Mouse (Mus musculus) heart, postnatal 14 days (tissue): ENCODE data around the gene Btbd11. TPM values are rescaled to one million over a fixed set of nuclear protein-coding genes. Genes with fewer than 3 reads are reported as not detected.

ENCODE experiments used
- DNase-seq, 2 experiments: peaks; one replicate each; pipeline ENCODE4 v3.0.0; 2021 to 2022
- intact Hi-C: fragments of 180-260 bp; cut with DNase I; formaldehyde crosslinking; loops from one replicate; pipeline ENCODE4 v1.15.1; 2025
- total RNA-seq, 2 experiments: library from RNA; stranded (reverse); gene quantifications; 2 replicates each; pipeline ENCODE4 v1.2.3; 2021

The Btbd11 gene
- total RNA-seq, 2 experiments from 2014 or later, result 1.3 to 2.5 TPM

DNA sequence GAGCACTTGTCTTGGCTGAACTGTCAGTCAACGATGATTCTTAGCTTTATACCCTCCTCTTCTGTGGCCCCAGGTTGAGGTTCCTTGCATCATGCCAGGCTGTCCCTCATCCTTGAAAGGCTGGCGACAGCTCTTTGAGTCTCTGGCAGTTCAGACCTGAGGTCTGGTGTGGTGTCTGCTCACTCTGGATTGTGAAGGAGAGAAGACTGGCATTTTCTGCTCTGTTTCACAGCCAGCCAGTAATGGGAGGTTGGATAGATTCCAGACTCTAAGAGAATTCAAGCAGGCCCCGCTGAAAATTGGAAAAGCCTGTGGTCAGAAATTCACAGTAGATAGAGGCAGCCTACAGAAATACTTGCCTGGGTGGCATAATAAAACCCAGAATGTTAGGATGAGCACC lies 87.3 kb downstream of the Btbd11 start:
- DNase-seq, result no peak
- intact Hi-C loops, result no loop called here

DNA sequence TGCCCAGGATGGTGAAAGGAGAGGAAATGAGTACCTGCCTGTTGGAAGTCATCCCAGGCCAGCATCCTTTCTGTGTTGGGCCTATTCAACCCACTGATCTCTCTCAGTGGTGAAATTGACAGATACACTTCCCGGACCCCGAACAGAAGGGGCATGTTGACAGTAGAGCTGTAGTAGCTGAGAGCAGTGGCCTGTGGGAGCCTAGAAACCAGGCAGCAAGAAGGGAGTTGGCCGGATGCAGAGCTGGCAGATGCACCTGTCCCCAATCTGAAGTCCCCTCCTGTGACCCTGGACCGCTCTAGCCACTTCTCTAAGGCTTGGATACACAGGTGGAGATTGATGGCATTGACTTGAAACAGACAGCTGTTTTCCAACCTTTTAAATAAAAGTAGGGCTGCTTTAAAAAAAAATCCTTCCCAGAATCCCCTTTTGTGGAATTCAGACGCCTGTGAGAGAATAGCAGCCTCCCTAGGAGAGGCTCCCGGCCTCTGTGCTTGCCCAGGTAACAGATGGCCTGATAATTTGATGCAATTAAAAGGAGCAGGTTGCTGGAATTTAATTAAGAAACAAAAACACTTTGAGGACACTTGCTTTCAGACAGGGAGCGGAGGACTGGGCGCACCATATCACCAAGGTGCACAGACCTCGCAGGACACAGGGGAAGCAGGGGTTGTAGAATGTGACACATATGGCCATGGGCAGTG lies 89.2 kb downstream of the Btbd11 start:
- DNase-seq, result no peak
- intact Hi-C loops, result no loop called here

DNA sequence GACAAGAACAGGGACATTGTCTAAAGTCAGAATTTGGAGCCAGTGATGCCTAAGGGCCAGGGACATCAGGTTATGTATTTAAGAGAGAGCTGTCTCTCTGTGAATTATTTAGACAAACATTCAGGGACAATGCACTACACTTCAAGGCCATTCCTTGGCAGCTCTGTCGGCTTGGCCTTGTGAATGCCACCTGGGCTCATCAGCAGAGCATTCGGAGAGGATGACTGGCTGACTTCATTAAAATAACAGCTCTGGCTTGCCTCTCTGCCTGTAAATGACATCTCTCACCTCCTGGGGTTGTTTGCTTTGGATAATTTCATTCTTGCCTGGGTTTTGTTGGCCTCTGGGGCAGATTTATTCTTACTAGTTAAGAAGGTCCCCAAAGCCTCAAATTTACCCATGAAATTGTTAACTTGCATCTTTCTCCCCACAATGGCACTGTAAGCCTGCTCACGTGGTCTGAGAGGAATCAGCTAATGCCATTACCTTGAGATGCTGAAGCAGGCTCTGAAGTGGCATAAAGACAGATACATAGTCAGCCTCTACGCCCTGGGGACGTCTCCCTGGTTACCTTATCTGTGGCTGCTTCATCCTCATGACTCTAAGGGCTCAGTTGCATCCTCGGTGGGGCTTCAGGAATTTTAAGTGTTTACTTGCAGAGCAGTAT lies 93.5 kb downstream of the Btbd11 start:
- DNase-seq, result no peak
- intact Hi-C loops, result no loop called here

DNA sequence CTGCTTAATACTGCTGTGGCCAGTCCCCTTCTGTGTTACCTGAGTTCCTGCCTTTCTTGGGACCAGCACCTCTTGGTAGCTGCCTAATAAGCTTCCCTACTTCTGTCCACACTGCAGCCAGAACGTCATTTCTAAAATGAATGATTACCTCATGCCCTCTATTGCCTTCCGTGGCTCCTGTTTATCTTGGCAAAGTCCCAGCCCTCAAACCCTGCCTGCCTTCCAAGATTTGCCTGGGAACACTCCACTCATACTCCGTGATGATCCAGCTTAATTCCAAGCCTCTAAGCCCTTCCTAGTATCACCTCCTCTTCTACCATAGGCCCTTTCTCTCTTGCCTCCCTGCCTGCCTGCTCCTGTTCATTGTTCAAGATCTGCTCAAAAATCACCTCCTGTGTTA lies 94.5 kb downstream of the Btbd11 start:
- intact Hi-C loops, result no loop called here
- DNase-seq, result peak in 1 of 2 experiments; percentile 21

DNA sequence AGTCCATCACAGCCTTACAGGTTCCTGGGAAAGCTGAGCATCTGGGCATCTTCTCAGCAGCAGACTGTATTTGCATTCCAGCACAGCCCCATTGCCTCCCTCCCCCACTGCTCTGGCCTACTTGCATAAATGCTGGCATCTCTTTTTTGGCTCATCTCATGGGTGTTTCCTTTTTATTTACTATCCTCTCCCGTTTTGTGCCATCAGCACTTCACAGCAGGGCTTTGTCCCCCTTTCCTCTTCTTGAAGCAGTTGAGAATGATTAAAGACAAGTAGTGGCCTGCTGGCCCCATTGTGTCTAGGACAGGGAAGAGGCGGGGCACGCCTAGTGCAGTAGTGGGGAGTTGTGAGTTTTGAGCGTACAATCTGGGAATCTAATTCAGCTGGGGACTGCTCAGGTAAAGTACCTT lies 95.5 kb downstream of the Btbd11 start:
- no peak for DNase-seq
- intact Hi-C loops, result no loop called here

DNA sequence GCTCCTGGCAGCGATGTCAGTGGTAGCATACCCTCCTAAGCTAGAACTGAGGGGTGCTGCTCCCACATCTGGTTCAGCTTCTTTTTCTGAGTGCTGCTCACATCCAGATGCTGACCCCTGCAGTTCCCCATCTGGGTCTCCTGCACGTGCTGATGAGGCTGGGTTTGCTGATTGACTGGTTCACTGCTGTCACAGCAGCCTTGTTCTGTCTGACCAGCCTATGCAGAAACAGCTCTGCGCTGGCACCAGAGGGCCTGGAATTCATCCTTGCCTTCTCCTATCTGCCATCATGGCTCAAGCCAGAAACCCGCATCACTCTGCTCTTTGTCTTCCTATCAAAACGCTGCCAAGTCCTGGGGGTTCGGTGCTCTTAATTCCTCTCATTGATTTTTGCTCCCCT lies 95.9 kb downstream of the Btbd11 start:
- intact Hi-C loops, result no loop called here

DNA sequence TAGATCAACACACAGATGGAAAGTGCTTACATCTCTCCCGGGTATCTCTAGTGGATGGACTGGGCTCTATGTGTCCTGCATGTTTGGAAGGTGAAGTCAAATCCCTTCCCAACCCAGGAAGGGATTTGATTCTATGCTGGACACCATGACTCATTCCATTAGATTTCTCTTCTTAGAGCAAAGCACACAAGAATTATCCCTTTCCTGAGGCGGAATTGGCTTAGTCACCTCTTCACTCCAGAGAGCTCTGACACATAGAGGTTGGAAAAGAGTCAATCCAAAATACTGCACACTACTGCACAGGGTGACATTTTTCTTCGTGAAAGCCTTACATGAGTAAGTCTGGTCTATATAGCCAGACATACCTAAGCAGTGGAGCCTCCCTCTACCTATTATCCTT lies 99.8 kb downstream of the Btbd11 start:
- no peak for DNase-seq
- intact Hi-C loops, result no loop called here

More for the DNA sequence above, 95.9 kb downstream of the Btbd11 start:
- no peak for DNase-seq

DNA sequence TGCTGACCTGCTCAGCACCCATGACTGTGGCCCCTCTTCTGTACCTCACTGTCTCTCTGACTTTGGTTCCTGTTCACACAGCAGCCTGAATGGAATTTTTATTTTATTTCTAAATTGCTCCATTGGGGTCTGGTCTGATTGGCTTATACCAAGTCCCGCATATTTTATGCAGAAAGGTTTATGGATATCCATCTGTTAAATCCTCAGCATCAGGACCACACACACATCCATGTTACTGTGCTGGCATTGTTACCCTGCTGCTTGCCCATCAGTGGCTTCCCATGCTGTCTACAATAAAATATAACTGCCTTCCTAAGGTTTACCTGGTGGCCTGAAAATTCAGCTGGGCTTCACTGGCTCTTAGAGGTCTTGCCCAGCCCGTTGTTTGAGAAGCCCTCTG lies 106.0 kb downstream of the Btbd11 start:
- DNase-seq, result no peak
- intact Hi-C loops, result no loop called here

DNA sequence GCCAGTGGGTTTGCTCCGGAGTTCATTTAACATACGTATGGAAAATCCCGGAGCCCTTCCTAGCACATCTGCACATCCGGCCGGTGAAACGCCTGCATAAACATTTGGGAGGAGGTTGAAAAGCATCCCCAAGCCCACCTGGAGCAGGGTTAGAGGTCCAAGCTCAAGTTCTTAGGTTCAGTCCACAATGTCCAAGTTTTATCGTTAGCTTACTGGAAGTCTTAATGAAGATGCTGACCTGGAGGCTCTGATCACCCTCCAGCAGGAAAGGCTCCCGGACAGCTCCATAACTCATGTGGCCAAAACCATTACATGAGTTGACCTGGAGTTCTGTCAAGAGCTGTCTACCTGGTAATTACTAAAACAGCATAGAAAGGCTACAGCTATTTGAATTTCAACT lies 109.7 kb downstream of the Btbd11 start:
- DNase-seq, result no peak
- intact Hi-C loops, result no loop called here

DNA sequence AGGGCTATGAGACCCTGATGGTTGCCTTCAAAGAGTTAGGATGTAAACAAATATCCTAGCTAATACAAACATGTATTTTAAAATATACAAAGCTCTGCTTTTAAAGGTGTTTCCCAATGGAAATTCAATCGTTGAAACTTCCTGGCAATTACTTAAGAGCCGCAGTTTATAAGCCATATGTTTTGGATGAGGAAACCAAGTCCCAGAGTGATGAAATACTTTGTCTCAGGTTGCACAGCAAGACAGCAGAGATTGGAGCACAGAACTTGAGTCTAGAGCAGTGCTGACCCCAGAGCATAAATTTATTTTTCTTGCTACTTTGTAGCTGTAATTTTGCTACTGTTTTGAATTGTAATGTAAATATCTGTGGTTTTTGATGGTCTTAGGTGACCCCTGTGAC lies 110.4 kb downstream of the Btbd11 start:
- DNase-seq, result no peak
- intact Hi-C loops, result no loop called here

DNA sequence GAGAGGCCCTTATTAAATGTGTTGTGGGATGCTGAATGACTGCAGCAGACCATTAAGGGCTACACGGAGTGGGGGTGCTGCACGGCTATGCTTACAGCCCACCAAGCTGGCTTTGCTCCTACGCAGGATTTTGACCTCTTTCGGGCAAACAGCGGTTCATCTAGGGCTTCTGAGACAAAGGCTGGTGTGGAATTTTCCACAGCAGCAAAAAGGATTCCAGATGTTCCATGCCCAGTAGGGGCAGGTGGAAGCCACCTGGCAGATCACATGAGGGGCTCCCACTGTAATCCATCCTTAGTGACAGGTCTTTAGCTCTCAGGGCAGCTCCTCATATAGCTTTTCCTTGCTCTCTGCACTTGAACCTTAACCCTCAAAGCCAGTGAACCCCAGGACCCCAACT lies 111.3 kb downstream of the Btbd11 start:
- no peak for DNase-seq
- intact Hi-C loops, result no loop called here

DNA sequence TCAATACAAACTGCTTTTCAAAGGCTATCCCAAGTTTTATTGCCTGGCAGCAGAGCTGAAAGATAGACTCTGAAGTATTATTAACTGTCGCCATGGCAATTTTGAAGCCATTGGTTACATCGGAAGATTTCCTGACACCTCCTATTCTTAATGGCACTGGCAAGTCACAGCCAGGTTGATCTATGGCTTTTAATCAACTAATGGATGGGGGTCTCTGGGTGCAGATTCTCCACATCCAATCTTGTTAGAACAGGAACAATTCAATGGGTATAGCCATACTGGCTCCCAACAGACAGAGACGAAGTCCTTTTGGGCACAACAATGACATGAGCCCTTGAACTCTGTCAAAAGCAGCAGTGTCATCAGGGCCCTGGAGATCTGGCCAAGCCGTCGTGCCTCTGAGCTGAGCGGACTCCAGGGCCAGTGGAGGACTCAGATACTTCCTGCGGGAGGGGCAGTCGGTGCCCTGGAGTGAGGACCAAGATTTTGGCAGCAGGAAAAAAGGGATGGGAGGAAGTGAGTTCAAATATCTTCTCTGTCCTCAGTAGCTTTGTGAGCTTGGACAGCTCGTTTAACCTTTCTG lies 114.0 kb downstream of the Btbd11 start:
- no peak for DNase-seq
- intact Hi-C loops, result no loop called here

DNA sequence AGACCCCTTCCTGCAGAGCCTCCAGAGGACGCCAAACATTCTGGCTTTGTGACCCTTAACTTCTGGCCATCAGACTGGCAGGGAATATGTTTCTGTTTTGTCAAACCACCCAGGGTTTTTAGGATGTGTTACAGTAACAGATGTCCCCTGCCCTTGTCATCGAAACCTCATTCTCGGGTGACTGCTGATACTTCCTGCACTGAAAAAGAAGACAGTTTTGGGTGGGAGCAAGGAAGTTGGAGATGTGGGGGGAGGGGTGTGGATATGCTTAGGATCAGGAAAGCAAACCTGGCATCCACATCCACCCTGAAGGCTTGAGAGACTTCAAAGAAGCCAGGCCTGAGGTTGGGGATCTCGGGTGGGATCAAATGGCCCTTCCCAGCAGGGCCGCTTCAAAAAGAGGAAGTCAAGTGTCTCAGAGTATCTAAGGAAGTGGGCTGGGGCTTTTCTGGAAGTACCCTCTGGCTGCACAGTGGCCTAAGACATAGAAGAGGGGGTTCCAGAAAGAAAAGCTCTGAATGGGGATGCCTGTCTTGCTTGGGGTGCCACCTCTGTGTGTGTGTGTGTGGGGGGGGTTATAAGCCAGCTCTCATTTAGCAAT lies 115.5 kb downstream of the Btbd11 start:
- intact Hi-C loops, result no loop called here
- no peak for DNase-seq

DNA sequence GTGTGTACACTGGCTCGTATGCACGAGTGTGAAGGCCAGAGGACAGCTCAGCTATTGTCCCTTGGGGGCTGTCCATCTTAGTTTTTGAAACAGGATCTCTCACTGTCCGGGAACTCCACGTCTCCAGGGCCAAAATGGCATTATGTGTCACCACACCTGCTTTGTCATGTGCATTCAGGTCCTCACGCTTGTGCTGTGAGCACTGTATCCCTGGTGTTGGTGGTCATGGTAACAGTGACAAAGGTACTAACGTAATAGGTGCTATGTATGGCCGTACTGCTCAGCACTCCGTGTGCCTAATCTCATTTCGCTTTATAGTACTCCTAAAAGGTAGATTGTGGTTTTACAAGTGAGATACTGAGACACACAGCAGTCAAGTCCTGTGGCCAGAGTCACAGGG lies 116.0 kb downstream of the Btbd11 start:
- DNase-seq, result no peak
- intact Hi-C loops, result no loop called here

DNA sequence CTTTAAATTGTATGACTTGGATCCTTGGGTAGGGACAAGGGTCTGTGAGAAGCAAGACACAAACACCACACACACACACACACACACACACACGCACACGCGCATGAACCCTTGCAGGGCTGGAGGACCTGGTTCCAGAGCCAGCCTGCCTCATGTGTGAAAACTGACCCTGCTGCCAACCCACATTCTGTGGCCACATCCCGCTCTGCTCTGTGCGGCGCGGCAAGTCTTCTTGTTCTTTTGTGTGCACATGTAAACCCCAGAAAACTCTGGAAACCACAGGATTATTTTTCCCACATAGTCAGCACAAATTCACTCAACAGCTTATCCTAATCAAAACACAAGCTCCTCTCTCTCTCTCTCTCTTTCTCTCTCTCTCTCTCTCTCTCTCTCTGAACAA lies 116.8 kb downstream of the Btbd11 start:
- DNase-seq, result no peak
- intact Hi-C loops, result no loop called here

DNA sequence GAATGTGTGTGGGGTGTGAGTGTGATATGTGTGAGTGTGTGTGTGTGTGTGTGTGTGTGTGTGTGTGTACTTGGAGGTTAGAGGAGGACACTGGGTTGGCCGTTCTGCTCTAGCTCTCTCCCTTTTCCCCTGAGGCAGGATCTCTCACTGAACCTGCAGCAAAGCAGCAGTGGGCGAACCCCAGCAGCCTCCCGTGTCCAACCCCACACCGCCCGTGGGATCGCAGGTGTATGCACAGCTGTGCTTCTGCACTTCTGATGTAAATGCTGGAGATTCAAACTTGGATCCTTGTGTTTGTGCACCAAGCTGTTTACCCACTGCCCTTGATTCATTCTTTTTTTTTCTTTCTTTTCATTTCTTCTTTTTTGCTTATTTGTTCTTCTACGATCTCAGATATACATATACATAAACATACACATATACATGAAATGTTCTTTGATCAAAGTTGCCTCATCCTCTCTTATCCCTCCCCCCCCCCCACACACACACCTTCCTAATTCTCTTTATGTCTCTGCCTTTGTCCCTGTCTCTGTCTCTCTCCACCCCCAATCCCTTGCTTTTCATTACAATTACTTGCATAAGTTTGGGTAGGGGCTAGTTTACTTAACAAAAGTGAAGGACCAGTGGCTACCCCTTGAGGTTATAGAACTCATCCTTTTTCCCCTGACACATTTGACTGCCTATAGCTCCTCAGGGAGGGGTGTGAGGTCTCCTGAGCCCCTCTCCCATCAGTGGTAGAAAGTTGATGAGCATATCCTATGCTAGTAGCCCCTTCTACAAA lies 120.8 kb downstream of the Btbd11 start:
- intact Hi-C loops, result no loop called here
- DNase-seq, result no peak

DNA sequence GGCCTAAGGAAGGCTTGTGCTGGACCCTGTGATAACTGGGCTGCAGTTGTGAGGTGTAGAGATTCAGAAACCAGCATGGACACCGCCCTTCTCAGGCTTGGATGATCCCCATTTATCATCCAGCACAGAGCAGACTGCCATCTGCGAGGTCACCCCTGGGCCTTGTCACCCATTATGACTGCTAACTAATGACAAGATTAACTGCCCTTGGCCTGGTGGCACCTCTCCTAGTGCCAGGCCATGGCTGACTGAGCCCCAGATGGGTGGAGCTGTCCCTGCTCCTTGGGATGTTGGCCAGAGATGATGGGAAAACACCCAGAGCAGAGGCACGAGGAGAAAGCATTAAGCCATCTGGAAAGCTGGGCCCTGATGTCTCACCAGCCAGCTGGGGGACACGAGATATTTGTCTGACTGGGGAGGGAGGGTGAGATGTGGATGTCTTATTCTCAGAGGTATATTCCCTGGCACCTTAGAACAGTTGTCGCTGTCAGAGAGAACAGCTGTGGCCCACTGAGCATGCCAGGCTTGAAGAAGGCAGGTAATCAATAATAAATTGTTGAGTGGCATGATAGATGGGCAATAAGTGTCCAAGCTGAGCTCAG lies 121.7 kb downstream of the Btbd11 start:
- no peak for DNase-seq
- intact Hi-C loops, result no loop called here

DNA sequence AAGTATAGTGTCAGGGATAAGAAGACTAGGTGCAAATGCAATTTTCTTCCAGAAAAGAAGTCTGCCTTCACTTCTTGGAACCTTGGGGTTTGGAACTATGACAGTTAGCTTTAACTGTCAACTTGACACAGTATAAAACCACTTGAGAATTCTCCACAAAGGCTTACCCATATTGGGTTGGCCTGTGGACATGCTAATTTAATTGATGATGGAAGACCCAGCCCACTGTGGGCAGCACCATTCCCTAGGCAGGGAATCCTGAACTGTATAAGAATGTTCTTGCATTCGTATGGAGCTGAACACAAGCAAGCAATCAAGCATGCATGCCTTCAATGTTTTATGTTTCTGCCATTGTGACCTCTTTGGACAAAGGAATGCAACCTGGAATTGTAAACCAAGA lies 122.4 kb downstream of the Btbd11 start:
- no peak for DNase-seq
- intact Hi-C loops, result no loop called here

DNA sequence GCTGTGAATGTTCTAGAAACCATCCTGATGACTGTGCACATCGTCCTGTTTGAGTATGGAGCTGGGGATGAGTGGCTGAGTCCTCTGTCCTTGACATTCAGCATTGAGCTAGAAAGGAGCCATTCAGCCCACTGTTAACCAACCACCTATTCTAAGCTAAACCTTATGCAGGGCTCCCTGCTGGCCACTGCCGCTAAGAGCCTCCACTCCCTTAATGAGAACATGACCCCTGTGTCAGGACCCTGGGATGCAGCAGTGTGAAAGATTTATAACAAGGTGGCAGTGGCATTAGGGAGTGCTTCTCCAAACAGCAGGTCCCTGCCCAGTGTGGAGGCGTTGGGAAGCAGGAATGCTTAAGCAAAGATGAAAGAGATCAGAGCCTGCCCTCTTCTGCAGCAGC lies 123.7 kb downstream of the Btbd11 start:
- intact Hi-C loops, result no loop called here
- DNase-seq, result no peak

DNA sequence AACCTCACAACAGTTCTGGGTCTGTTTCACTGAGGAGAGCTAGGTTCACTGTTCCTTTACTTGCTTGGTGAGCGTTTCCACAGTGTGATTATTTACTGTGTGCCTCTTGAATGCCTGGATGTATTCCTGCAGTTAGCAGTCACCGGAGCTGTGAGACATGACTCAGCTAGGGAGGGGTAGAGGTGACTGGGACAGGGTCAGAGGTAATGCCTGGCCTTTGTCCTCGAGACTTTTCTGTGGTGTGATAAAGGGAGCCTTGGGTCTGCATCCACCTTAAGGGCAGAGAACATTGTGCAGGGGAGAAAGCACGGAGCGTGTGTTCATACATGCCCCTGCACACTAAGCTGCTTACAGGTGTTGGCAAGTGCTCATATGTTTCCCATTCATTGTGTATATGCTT lies 126.2 kb downstream of the Btbd11 start:
- no peak for DNase-seq
- intact Hi-C loops, result no loop called here
